ENCODE assay signal across 11 mouse cellular contexts in the genomic region with DNA sequence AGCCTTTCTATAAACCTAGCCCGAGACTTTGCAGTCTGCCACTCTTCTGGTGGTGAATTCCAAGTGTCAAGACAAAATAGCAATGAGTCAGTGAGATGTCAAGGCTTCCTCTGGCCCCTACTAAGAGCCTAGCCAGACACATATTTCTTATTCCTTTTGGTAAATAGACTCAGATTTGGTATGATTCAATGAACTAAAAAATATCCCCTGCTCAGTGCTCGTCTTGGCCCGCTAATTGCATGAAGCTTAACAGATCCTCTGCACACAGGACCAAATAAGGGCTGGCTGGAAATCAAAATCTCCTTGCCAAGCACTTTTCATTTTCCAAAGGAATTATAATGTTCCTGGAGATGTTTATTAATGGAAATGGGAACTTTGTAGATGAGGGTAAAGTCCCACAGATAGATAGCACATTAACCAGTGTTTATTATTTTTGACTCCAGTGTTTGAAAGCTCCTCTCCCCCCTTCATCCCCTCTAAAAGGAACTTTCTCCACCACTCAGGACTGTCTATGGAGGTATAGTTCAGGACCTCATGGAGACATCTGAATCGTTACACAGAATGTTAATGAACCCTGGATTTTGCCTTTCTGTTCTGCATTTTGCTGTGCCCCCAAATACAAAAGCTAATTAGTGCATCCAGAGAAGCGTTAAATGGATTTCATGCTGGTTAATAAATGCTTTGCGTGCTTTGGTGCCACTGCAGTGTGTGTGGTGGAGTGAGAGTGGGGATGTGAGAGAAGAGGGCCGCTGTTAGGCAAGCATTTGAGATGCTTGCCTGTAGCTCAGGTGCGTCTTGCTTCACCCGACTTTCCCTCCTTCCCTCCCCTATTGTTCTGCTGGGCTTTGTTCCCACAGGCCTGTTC.
DNase-seq lines count a peak whose midpoint lies in the region; ATAC-seq and TF ChIP-seq lines count a peak whose summit lies in the region.
"Had no signal": no experiment of that assay in that cellular context is flagged by ENCODE, and none has a peak within 500 bp of the region (broad histone marks: within the 10 kb centered on the region; RNA-seq: fewer than 3 reads in every experiment).

No protein-coding gene starts in this region.

- H3K36me3 ChIP-seq in liver, adult 2 months (ENCODE audit: control insufficient read depth, insufficient read depth, low read length) = no peaks in the 10 kb centered on the region
- H3K36me3 ChIP-seq in intestine, embryonic 16.5 days (ENCODE audit: control insufficient read depth, insufficient read depth, low read length) = no peaks in the 10 kb centered on the region
- H3K36me3 ChIP-seq in midbrain, embryonic 16.5 days (ENCODE audit: control insufficient read depth, insufficient read depth, low read length) = no peaks in the 10 kb centered on the region

- TF ChIP-seq CTCF in gastrocnemius, adult 2 months (IDR thresholded peaks at IDR 0.05) = no peak
- TF ChIP-seq CTCF in liver, adult 2 months (IDR thresholded peaks at IDR 0.05; ENCODE audit: low read depth, low read length) = no peak
- TF ChIP-seq CTCF in embryonic fibroblast, embryonic 13.5 days (IDR thresholded peaks at IDR 0.05; ENCODE audit: borderline replicate concordance, insufficient read depth, low read length) = no peak

- peak; percentile 55; the same call in 1 of the 2 replicates for ATAC-seq in intestine, embryonic 16.5 days
- no peak for ATAC-seq in midbrain, embryonic 16.5 days

- H3K4me3 ChIP-seq in gastrocnemius, adult 2 months = no peak overlapping the region
- no peak overlapping the region for H3K4me3 ChIP-seq in liver, adult 2 months (ENCODE audit: insufficient read depth, low read depth, low read length)
- no peak overlapping the region for H3K4me3 ChIP-seq in embryonic fibroblast, embryonic 13.5 days (ENCODE audit: insufficient read depth, low read length)
- H3K4me3 ChIP-seq in intestine, embryonic 16.5 days (ENCODE audit: low read length) = no peak overlapping the region
- H3K4me3 ChIP-seq in midbrain, embryonic 16.5 days (ENCODE audit: low read depth, low read length) = no peak overlapping the region

- intact Hi-C loops in gastrocnemius, adult 2 months (cut with DNase I) = no loop called here

- WGBS in liver, adult 2 months = 80% methylated on average over 9 of the region's 9 CpGs
- 60% methylated on average over 9 of the region's 9 CpGs for WGBS in intestine, embryonic 16.5 days
- WGBS in midbrain, embryonic 16.5 days = 66% methylated on average over 9 of the region's 9 CpGs

- H3K4me2 ChIP-seq in intestine, embryonic 16.5 days (ENCODE audit: low read depth, low read length) = no peak overlapping the region
- H3K4me2 ChIP-seq in midbrain, embryonic 16.5 days (ENCODE audit: low read length) = no peak overlapping the region

- no peak for DNase-seq in gastrocnemius, adult 2 months
- no peak for DNase-seq in gastrocnemius, postnatal 10 days
- DNase-seq in liver, adult 2 months (ENCODE audit: extremely low read depth, low read depth, low spot score) = peak; percentile 51
- no peak for DNase-seq in liver
- no peak for DNase-seq in left cerebral cortex, adult 11 months (ENCODE audit: low spot score)
- DNase-seq: left cerebral cortex, postnatal 4 days had no signal

- H3K27ac ChIP-seq in gastrocnemius, adult 2 months = peak overlapping the region; percentile 49
- no peak overlapping the region for H3K27ac ChIP-seq in liver, adult 2 months (replicated peaks; ENCODE audit: insufficient read depth, low read depth, low read length)
- H3K27ac ChIP-seq in embryonic fibroblast, embryonic 13.5 days (ENCODE audit: insufficient read depth, low read length) = peak overlapping the region; percentile 68
- H3K27ac ChIP-seq in intestine, embryonic 16.5 days (ENCODE audit: low read length) = 0 out of 2 replicates have a peak overlapping the region, but pooled peaks have one; percentile 16
- H3K27ac ChIP-seq in midbrain, embryonic 16.5 days (ENCODE audit: low read length) = no peak overlapping the region
- H3K27ac ChIP-seq: macrophage had no signal

- TF ChIP-seq POLR2A in liver, adult 2 months (IDR thresholded peaks at IDR 0.05; ENCODE audit: extremely low read depth, insufficient read depth, low read length) = no peak
- TF ChIP-seq POLR2A in embryonic fibroblast, embryonic 13.5 days (IDR thresholded peaks at IDR 0.05; ENCODE audit: low read depth, low read length) = no peak

- no peaks in the 10 kb centered on the region for H3K4me1 ChIP-seq in liver, adult 2 months (ENCODE audit: control insufficient read depth, insufficient read depth, low read length)
- H3K4me1 ChIP-seq in embryonic fibroblast, embryonic 13.5 days (ENCODE audit: control insufficient read depth, insufficient read depth, low read length) = no peaks in the 10 kb centered on the region
- H3K4me1 ChIP-seq in intestine, embryonic 16.5 days (ENCODE audit: control insufficient read depth, insufficient read depth, low read length) = no peaks in the 10 kb centered on the region
- no peaks in the 10 kb centered on the region for H3K4me1 ChIP-seq in midbrain, embryonic 16.5 days (ENCODE audit: control insufficient read depth, insufficient read depth, low read length)

- no peaks in the 10 kb centered on the region for H3K79me2 ChIP-seq in liver, adult 2 months (ENCODE audit: control insufficient read depth, insufficient read depth, low read length)

- no peaks in the 10 kb centered on the region for H3K27me3 ChIP-seq in liver, adult 2 months (ENCODE audit: control insufficient read depth, insufficient read depth, low read length)
- no peaks in the 10 kb centered on the region for H3K27me3 ChIP-seq in intestine, embryonic 16.5 days (replicated peaks; ENCODE audit: control insufficient read depth, insufficient read depth, low read length)
- H3K27me3 ChIP-seq in midbrain, embryonic 16.5 days (ENCODE audit: control insufficient read depth, insufficient read depth, low read depth, low read length) = no peaks in the 10 kb centered on the region
- H3K27me3 ChIP-seq: CH12.LX had no signal

- H3K9ac ChIP-seq in liver, adult 2 months (ENCODE audit: low read depth, low read length) = no peak overlapping the region
- no peak overlapping the region for H3K9ac ChIP-seq in intestine, embryonic 16.5 days (ENCODE audit: low read depth, low read length)
- no peak overlapping the region for H3K9ac ChIP-seq in midbrain, embryonic 16.5 days (ENCODE audit: low read depth, low read length)

- no peaks in the 10 kb centered on the region for H3K9me3 ChIP-seq in intestine, embryonic 16.5 days (ENCODE audit: control insufficient read depth, low read length)
- no peaks in the 10 kb centered on the region for H3K9me3 ChIP-seq in midbrain, embryonic 16.5 days (replicated peaks; ENCODE audit: control insufficient read depth, low read length, poor library complexity, severe bottlenecking)

Comparison
In these comparisons a context has a peak if more than half of its experiments do, and no peak if none do; other contexts are left out.
1. H3K27ac ChIP-seq: peak in gastrocnemius, adult 2 months (single experiment), embryonic fibroblast, embryonic 13.5 days (single experiment) and intestine, embryonic 16.5 days (single experiment); none in liver, adult 2 months (single experiment) and midbrain, embryonic 16.5 days (single experiment).